Mouse (Mus musculus): Measurements from ENCODE around the gene Sgo2a. TPM values are rescaled to one million over a fixed set of nuclear protein-coding genes. Genes with fewer than 3 reads are reported as not detected.

Sgo2a gene
- polyA plus RNA-seq, 1 experiment: 4.3 TPM

Other genes with a start within 250 kb of the Sgo2a start
- gene Spats2l, start 221.8 kb upstream of the Sgo2a start, polyA plus RNA-seq (2012; fragmentation: generic; extraction: Trizol): 0.57 TPM
- 3.9 TPM for gene Kctd18, start 23.0 kb downstream of the Sgo2a start, polyA plus RNA-seq (2012; fragmentation: generic; extraction: Trizol)
- gene Aox1, start 34.0 kb downstream of the Sgo2a start, polyA plus RNA-seq (2012; fragmentation: generic; extraction: Trizol): 2.2 TPM
- 0.01 TPM for gene Aox3, start 117.2 kb downstream of the Sgo2a start, polyA plus RNA-seq (2012; fragmentation: generic; extraction: Trizol)
- gene Aox4, start 214.4 kb downstream of the Sgo2a start, polyA plus RNA-seq (2012; fragmentation: generic; extraction: Trizol): not detected

All from C2C12 (cell line).